Mouse (Mus musculus) kidney, adult 11 months (tissue): ENCODE measurements around the gene Cttnbp2.
"Not testable (repeated sequence)": the region's sequence is repeated elsewhere in the genome, so short reads cannot be mapped to it uniquely, and the experiment has no call there.

ENCODE experiments used
- DNase-seq: peaks from one replicate; pipeline ENCODE4 v3.0.0; 2022

Cttnbp2 gene

DNA sequence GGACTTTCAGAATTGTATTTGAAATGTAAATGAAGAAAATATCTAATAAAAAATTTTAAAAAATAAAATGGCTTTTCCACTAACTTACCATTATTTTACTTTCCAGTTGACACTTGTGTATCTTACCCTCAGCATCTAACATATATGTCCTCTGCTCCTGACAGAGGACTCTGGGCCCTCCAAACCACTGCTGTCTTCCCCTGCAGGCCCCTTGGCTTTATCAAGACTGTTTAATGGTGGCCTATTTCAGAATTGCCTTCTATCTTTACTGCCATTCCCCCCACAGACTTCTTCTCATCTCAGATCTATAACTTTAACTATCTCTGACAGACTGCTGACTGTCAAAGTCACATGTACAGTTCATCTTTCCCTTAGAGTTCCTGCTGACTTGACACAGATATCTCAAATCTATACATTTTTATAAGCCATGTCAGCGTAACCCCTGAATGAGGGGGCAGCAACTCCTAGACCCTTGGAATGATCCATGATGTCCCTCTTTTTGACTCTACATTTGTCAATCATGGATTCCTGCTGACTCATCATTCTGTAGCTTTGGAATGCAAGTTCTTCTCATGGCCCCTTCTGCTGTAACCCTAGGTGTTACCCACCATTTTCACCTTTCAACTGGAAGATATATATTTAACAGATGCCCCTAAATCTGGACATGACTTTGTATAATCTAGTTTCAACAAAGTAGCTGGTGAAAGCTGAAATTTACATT lies 103.0 kb downstream of the Cttnbp2 start:
- no peak for DNase-seq

DNA sequence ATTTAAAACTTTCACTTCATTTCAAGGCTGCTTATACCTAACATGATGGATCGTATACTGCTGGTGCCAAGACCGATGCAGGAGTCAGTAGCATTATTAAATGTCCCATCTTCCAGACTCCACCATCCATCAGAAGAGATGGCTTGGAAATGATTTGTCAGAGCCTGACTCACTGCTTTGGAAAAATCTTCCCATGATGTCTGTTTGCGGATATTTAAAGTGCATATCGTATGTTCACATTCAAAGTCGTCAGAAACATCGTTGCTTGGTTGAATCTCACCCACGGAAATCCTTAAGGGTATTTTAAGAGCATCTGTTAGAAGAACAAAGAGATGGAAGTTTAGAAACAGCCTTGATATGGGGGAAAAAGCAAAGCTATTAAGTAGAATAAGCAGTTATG lies 106.2 kb downstream of the Cttnbp2 start:
- no peak for DNase-seq

DNA sequence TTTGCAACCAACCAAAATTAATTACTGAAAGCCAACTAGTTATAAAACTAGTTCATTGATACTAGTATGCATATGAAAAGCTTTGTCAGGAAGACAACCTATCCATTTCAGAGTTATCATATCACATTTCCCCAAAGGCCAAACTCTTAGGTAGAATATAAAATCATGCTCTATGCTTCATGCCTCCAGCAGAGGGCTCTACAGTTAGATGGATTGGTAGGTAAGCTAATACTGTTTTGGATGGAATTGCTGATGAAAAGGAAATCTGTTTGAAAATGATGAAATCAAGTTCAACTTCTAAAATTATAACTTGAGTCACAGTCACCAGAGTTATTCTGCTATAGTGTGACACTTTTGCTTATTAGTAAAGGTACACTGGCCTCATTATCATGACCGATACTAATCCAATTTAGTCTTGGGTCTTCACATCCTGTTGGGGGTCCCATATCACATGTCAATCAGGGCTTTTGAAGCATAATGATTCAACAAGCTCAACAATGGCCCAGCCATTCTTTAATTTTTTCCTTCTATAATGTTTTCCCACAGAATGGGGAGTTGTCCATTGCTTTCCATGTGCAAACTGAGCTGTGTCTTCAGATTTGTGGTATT lies 113.5 kb downstream of the Cttnbp2 start:
- DNase-seq: no peak

DNA sequence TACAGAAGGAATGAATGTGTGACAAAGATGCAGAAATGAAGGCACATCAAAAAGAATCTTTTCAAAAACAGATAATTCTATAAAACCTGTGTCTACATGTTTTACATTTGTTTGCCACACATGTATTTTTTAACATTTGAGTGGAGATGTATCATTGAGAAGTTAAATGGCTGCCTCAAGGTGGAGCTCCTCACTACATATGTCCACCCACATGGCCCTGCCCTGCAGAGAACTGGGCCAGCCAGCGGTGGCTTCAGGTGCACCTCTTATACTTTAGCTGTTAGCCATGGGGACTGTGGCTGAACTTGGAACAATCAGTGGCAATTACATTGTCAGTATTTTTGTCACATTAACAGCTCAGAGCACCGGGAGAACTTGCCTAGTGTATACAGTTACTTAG lies 133.3 kb downstream of the Cttnbp2 start:
- DNase-seq: no peak

DNA sequence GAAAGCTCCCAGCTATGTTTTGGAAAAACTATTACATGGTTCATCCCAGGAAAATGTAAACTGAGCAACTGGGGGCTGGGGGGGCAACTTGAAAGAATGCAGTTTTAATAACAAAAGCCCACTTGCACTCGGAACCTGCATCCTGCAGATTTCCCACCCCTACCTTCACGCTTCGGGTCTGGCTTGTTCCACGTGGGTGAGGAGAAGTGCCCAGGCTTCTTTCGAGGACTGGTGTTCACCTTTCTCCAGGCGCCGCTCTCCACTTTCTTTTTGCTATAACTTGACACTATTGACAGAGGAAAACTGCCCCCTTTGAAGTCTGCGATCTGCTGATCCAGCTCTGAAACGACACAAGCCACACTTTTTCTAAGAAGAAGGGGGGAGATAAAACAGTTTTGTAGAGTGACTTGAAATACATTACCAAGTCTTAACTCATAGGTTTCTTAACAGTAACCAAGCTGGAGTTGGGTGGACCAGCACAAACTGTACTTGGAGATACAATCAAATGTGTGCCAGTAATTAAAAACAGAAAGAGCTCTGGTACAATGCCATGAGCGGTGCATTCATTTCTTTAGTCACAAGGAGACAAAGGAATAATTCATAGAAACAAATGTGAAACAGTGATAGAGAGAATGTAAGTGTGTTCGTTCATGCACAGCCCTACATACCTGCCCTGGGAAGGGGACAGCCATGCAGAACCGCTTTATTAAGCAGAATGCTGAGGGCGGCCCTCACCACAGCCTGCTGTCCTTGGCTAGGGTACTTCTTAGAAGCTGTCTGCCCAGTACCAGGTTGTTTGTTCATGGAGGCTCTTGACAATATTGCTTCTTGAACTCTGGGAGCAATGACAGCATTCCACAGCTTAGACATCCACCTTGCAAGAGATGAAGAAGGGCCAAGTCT lies 134.1 kb downstream of the Cttnbp2 start:
- DNase-seq: no peak

DNA sequence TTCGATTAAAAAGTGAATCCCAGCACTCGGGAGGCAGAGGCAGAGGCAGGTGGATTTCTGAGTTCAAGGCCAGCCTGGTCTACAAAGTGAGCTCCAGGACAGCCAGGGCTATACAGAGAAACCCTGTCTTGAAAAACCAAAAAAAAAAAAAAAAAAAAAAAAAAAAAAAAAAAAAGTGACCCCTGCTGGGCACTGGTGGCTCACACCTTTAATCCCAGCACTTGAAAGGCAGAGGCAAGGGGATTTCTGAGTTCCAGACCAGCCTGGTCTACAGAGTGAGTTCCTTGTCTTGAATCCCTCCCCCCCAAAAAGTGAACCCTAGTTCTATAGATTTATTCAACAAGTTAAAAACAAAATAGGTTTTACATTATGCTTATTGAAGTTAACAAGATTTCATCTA lies 136.9 kb downstream of the Cttnbp2 start:
- DNase-seq: not testable (repeated sequence)

DNA sequence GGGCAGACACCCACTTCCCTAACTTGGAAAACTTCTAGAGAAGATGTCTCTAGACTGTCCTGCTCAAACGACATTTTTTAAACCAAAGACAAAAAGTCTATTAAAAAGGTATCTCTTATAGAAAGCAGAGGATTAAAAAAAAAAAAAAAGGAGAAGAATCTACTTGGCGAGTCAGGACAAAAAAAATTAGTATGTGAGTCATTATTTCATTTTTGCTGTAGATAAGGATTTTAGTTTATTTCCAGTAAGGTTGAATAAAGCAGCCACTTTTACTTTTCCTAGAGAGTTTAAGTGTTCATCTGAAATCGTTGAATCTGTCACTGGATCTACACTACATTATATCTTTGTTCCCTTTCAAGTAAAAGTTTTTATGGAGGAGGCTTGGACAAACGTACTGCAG lies 139.9 kb downstream of the Cttnbp2 start:
- no peak for DNase-seq

DNA sequence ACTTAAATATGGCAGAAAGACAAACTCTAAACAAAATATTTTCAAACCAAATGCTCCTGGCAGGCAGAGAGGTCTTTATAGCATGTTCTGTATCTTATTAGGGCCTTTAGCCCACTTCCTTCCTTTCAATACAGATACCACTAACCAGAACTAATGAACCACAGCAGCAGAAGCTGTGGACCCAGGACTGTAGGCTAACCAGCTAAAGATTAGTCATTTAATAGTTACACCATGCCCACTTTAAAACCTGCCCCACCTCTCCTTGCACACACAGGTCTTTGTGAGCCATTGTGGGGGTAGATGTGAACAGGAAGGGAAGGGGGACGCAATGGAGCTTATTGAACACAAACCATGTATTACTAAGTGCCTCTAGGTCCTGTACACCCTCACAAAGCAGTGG lies 141.0 kb downstream of the Cttnbp2 start:
- DNase-seq: no peak

DNA sequence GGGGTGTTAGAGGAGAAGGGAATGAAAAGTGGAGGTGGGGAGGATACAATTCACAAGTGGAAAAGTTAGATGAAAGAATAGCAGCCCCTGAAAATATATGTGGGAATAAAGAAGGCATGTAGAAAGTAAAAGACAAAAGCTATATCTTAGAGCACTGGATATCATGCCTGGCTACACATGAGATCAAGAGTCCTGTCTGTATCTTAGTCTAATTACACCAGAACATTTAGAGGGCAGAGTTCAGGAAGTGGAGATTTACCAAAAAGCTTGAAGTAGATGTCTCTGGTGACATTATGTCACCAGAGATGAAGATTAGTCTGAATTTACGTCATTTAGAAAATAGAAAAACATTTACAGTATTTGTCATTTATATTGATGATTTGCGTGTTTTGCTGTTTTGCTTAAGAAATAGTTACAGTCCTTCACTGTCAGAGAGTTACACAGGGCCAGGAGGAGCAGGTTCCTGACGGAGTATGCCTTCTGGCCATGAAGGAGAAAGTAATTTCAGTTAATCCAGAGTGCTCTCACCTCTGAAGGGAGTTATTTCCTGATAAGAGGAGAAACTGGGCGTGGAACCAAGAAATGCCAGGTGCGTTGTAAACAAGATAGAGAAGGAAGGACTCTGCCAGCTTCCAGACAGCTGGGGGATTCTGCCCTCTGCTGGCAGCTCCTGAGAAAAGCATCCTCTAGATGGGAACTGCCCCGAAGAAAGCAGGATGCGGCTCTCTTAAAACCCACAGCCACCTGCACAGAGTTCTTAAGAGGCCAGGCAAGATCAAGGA lies 142.0 kb downstream of the Cttnbp2 start:
- peak; percentile 59 for DNase-seq

DNA sequence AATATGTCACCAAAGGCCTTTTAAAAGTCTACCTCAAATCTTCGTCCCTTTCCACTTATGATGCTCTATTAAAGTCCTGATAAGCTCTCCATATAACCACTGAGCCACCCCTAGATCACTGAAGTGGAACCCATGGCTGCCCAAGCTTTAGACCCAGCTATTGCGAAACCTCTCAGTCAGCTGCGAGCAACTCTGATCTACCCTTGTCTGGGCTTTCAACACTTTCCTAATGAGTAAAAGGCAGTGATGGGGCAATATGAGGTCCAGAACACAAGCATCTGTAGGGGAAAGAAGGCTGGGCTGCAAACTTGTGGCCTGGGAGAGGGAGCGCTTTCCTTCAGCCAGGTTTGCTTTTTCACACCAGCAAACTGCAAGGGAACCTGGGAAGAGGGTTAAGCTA lies 144.9 kb downstream of the Cttnbp2 start:
- DNase-seq: no peak

DNA sequence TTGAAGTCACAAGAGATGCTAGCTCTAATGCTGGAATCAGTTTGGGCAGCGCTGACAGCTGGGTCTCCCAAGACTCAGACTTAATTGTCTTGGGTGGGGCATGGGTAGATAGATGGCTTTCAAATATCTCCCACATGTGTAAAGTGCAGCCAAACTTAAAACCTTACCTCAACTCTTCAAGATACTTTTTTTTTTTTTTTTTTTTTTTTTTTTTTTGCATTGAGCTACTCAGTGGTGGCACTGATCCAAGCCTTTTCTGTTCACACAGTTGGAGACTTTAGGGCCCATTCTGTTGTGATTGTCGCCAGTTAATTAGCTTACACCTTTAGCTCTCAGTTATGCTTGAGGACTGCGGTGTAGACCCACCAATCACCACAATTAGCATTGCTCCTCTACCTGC lies 145.6 kb downstream of the Cttnbp2 start:
- DNase-seq: no peak

DNA sequence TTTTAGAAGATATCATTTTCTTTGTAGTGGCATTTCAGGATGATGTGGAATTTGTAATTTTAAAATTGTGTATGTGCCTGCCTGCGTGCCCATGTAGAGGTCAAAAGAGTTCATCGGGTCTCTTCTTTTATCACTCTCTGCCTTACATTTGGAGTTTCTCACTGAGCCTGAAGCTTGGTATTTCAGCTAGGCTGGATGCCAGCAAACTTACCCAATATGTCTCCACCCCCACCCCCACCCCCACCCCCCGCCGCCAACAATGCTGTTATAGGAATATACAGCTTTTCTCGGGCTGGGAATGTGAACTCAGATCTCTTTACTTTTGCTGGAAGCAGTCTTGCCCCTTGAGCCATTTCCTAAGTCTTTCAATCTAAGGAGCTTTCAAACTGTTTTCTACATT lies 152.4 kb downstream of the Cttnbp2 start:
- DNase-seq: no peak

DNA sequence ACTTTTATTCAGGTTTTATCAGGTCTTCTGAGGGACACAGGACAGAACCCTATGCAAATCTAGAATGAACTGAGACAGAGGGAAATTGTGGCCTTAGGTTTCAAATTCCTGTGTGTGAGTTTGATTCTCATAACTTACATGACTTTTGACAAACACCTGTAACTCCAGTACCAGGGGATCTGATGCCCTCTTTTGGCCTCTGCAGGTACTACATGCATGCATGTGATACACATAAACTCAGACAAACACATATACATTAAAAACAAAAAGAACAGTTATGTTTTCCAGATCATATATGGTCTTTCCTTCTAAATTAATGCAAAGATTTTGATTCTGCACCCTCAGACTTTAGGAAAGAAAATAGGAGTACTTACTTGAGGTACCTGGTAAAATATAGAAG lies 153.7 kb downstream of the Cttnbp2 start:
- no peak for DNase-seq

DNA sequence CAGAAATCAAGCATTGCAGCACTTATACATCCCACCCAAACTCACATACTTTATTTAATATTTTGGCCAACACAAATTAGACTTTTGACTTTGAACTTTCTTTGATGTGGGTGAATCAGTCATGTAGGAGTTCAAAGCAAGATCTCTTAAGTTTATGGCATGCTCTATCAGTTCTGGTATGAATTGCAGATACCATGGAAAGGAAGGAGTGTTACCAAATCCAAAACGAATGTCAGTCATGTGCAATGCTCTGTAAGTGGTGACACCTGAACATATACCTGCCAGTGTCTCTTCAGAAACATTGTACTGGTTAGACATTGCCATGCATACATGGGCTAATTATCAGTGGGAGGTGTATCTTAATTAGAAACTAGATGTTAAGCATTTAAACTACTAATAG lies 154.5 kb downstream of the Cttnbp2 start:
- no peak for DNase-seq

DNA sequence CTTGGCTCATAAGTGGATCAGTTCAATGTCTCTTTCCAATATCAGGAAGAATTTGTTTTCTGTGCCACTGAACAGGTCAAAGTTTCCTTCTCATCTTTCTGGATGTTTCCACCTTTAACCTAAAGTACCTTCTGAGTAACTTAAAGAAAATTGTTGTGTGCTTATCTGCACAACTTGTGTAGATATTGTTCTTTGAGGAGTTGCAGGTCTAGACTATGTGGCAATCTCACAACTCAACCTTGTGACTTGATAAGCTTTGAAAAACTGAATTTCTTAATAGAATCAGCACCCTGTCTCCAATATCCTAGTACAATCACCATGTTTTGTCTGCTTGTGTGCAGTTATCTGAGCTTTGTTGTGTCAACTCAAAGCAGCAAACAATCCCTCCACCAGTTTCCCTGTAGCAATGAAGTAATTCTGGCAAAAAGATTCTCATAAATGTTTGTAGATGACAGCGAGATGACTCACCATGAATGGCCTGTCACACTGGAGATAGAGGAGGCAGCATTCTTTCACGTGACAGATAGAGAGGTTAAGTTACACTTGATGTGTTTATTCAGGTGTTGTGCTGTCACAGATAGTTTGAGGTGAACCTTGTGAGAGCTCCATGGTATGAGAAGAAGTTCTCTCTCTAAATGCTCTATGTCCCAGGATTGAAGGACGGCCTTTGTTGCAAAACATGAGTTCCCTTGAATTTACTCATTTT lies 165.3 kb downstream of the Cttnbp2 start:
- no peak for DNase-seq

DNA sequence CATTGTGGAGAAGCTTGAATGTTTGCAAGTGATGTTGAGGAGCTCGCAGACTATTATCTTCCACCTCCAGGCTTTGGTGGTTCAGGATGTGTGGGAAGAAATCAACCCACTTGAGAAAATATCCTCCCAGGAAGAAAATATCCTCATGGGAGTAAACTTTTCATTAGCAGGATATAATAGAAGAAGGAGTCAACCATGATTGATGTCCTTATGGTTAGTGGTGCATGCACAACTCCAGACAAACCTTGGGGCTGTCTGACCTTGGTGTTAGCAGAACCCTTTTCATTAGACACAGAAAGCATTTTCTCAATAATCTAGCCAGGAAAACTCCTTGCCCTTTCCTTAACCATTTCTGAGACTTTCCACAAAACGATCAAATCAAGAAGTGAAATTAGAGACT lies 170.4 kb downstream of the Cttnbp2 start:
- DNase-seq: no peak

DNA sequence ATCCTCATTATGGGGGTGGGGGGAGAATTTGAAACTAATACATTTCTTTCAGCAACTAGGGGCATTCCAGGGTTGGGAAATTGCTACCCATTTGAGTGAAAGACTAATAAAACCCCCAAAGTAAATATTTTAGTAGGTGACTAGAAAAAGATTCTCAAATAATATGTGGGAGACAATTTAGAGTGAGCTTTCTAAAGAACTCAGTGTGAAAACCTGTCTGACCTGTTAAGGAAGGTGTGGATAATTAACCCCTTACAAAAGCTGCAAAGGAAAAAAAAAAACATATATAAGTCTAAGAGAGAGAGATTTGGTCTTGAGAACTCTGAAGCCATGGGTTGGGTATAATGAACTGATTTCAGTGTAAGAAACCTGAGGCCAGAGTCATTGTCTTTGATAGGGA lies 176.3 kb downstream of the Cttnbp2 start:
- no peak for DNase-seq

DNA sequence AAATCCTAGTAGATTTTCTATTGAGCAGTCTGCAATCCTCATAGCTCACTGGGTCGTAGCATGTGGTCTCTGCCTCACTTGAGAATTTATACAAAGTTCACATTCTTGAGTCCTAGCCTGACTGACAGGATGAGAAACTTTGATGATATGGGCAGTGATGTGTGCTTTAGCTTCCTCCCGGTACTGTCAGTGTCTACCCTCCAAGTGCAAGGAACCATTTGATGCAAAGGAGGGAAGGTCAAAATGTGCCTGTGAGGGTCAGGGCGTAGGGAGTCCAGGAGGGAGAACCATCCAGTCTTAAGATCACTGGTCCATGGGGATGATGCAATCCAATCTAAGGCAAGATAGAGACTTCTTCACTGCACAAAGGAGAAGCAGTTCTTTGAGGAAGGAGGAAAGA lies 179.2 kb downstream of the Cttnbp2 start:
- no peak for DNase-seq

DNA sequence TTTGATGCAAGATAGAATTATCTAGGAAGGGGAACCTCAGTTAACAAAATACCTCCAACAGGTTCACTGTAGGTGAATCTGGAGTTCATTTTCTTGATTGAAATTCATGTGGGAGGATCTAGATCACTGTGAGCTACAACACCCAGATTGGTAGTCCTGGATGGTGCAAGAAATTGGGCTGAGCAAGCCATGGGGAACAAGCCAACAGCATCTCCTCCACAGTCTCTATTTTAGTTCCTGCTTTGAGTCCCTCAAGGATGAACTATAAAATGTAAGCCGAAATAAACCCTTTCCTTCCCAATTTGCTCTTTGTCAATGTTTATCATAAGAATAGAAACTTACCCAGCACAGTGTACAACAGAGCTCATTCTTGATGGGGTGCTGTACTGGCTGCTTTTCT lies 191.7 kb downstream of the Cttnbp2 start:
- DNase-seq: no peak
